Mouse (Mus musculus) ES-E14 (cell line): ENCODE data around the gene Rcbtb2. TPM values are rescaled to one million over a fixed set of nuclear protein-coding genes. Genes with fewer than 3 reads are reported as not detected.

Experiments
- DNase-seq: peaks from one replicate; pipeline ENCODE4 v3.0.0-alpha.2; 2013; ENCODE audit warnings: low read depth, low spot score
- H3K27ac ChIP-seq: 2 replicates; pipeline ENCODE4 v1.5.1; 2012; ENCODE audit warnings: low read depth, mild to moderate bottlenecking, low read length, moderate library complexity, mixed read lengths; ENCODE audit not compliant: poor library complexity, insufficient read depth, severe bottlenecking
- H3K36me3 ChIP-seq: 2 replicates; pipeline ENCODE4 v1.6.1; 2012; ENCODE audit warnings: mild to moderate bottlenecking, low read length, moderate library complexity, mixed read lengths; ENCODE audit not compliant: control insufficient read depth, poor library complexity, insufficient read depth, severe bottlenecking
- H3K4me1 ChIP-seq, 2 experiments: fragments of 150-350 bp in 1 of 2; sonication (generic) in 1 of 2; 2 replicates each; pipeline ENCODE4 v1.6.1; 2012; ENCODE audit warnings: low read length in 2 of 2, mild to moderate bottlenecking in 1 of 2, mixed read lengths in 1 of 2; ENCODE audit not compliant: control insufficient read depth in 2 of 2, insufficient read depth in 2 of 2, poor library complexity in 1 of 2
- H3K4me3 ChIP-seq, 2 experiments: fragments of 150-350 bp in 1 of 2; sonication (generic) in 1 of 2; 2 replicates each; pipeline ENCODE4 v1.5.1; 2012; ENCODE audit warnings: low read length in 2 of 2, low read depth in 1 of 2, mild to moderate bottlenecking in 1 of 2, mixed read lengths in 1 of 2; ENCODE audit not compliant: insufficient read depth in 1 of 2, poor library complexity in 1 of 2, severe bottlenecking in 1 of 2
- H3K9ac ChIP-seq: 2 replicates; pipeline ENCODE4 v1.6.1; 2012; ENCODE audit warnings: low read depth, mild to moderate bottlenecking, low read length, mixed read lengths; ENCODE audit not compliant: poor library complexity, insufficient read depth, severe bottlenecking
- H3K9me3 ChIP-seq: fragments of 150-350 bp; sonication (generic); 2 replicates; pipeline ENCODE4 v1.6.1; 2012; ENCODE audit warnings: low read depth, mild to moderate bottlenecking, low read length; ENCODE audit not compliant: control insufficient read depth, insufficient read depth
- CHD2 ChIP-seq: IDR thresholded peaks from 2 replicates; pipeline ENCODE4 v1.6.1; 2014; ENCODE audit warnings: mild to moderate bottlenecking, low read depth, low read length, inconsistent platforms
- HCFC1 ChIP-seq: IDR thresholded peaks from 2 replicates; pipeline ENCODE4 v1.6.1; 2012; ENCODE audit warnings: low read length, inconsistent platforms, borderline replicate concordance; ENCODE audit not compliant: insufficient read depth
- MAFK ChIP-seq: IDR thresholded peaks from 2 replicates; pipeline ENCODE4 v1.6.1; 2014; ENCODE audit warnings: mild to moderate bottlenecking, low read depth, low read length, inconsistent platforms; ENCODE audit not compliant: insufficient read depth
- ZC3H11A ChIP-seq: IDR thresholded peaks from 2 replicates; pipeline ENCODE4 v1.6.1; 2012; ENCODE audit warnings: low read depth, mild to moderate bottlenecking, inconsistent platforms, low read length, borderline replicate concordance
- ZNF384 ChIP-seq: IDR thresholded peaks from 2 replicates; pipeline ENCODE4 v1.6.1; 2012; ENCODE audit warnings: low read depth, low read length, inconsistent platforms
- in situ Hi-C, 2 experiments: fragments of 600-800 bp; cut with MboI; formaldehyde crosslinking; loops; one replicate each; pipeline ENCODE4 v1.15.1; 2025; ENCODE audit warnings: low sequenced_read_pairs in 2 of 2, inconsistent platforms in 1 of 2; ENCODE audit not compliant: unreplicated experiment in 2 of 2
- total RNA-seq: library from RNA; depleted of rRNA; stranded (reverse); fragments of 300-350 nt; gene quantifications from 2 replicates; pipeline ENCODE4 v1.2.3, GENCODE M21; 2012

Rcbtb2 gene
- total RNA-seq, 1 experiment: 11.2 TPM

- H3K4me3 ChIP-seq: no peak overlapping the region
- no peaks in the 10 kb centered on the region for H3K36me3 ChIP-seq
- in situ Hi-C loops: no loop called here
- no peaks in the 10 kb centered on the region for H3K9me3 ChIP-seq
- no peak overlapping the region for H3K9ac ChIP-seq
- no peaks in the 10 kb centered on the region for H3K4me1 ChIP-seq
- no peak overlapping the region for H3K27ac ChIP-seq
- no peak for TF ChIP-seq MAFK
- no peak for TF ChIP-seq ZNF384
- TF ChIP-seq CHD2: no peak
- no peak for TF ChIP-seq HCFC1
- no peak for TF ChIP-seq ZC3H11A
- DNase-seq: no peak
These were observed 9.1 kb downstream of the Rcbtb2 start for GRCm38 (mm10) chr14:73131856-73132410.

- no peak overlapping the region for H3K9ac ChIP-seq
- H3K27ac ChIP-seq: no peak overlapping the region
- H3K36me3 ChIP-seq: no peaks in the 10 kb centered on the region
- in situ Hi-C loops: no loop called here
- DNase-seq: no peak
- no peaks in the 10 kb centered on the region for H3K9me3 ChIP-seq
- H3K4me3 ChIP-seq: no peak overlapping the region
- no peaks in the 10 kb centered on the region for H3K4me1 ChIP-seq
- no peak for TF ChIP-seq ZC3H11A
- TF ChIP-seq HCFC1: no peak
- TF ChIP-seq CHD2: no peak
- TF ChIP-seq ZNF384: no peak
- TF ChIP-seq MAFK: no peak
These were observed 9.9 kb downstream of the Rcbtb2 start for GRCm38 (mm10) chr14:73132731-73133130.

DNA sequence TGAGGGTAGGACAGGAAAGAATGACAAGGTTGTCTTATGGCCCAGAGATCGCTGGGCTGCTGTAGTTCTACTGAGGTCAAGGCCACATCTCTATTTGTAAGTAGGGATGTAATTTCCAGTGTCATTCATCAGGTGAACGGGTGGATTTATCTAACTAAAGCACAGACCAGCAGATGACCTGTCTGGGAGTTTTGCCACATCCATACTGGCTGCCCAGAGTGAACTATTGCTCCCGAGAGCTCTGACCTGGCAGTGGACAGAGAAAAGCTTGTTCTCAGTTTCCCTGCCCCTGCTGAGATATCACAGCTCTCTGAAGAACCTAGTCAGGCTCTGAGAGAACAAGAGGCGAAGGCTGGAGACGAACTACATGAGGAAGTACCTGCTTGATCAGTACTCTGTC lies 14.4 kb downstream of the Rcbtb2 start:
- TF ChIP-seq HCFC1 (no peak), ZNF384 (no peak), ZC3H11A (no peak), MAFK (no peak), CHD2 (no peak)
- no peak for DNase-seq
- no peaks in the 10 kb centered on the region for H3K4me1 ChIP-seq
- H3K27ac ChIP-seq: no peak overlapping the region
- no peaks in the 10 kb centered on the region for H3K9me3 ChIP-seq
- no peaks in the 10 kb centered on the region for H3K36me3 ChIP-seq
- no peak overlapping the region for H3K4me3 ChIP-seq
- no peak overlapping the region for H3K9ac ChIP-seq
- in situ Hi-C loops: no loop called here

DNA sequence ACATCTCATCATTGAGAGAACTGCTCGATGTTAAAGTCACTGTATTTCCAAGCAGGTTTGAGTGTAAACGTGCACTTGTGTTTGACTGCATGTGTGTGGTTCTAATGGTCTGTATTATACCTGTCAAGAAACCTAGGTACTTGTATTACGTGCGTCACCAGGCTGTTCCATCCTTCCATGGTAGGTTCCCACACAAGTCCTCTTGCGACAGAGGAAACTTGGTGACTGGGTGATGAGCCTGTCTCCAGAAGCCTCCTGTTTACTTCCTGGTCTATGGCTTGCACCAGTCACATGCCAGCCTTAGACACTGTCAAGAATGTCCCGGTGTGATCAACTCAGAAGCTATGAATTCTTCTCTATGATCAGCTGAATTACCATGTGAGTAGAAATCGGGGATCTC lies 15.6 kb downstream of the Rcbtb2 start:
- DNase-seq: no peak
- H3K27ac ChIP-seq: no peak overlapping the region
- no peaks in the 10 kb centered on the region for H3K4me1 ChIP-seq
- no peaks in the 10 kb centered on the region for H3K9me3 ChIP-seq
- H3K36me3 ChIP-seq: no peaks in the 10 kb centered on the region
- no peak overlapping the region for H3K4me3 ChIP-seq
- H3K9ac ChIP-seq: no peak overlapping the region
- in situ Hi-C loops: no loop called here
- no peak for TF ChIP-seq ZC3H11A
- no peak for TF ChIP-seq CHD2
- TF ChIP-seq MAFK: no peak
- TF ChIP-seq HCFC1: no peak
- TF ChIP-seq ZNF384: no peak

GRCm38 (mm10) chr14:73139866-73140265 lies 17.0 kb downstream of the Rcbtb2 start:
- no peak for DNase-seq
- Histone ChIP-seq H3K36me3 (no peaks in the 10 kb centered on the region), H3K4me1 (no peaks in the 10 kb centered on the region), H3K4me3 (no peak overlapping the region), H3K9me3 (no peaks in the 10 kb centered on the region), H3K27ac (no peak overlapping the region), H3K9ac (no peak overlapping the region)
- TF ChIP-seq HCFC1 (no peak), CHD2 (no peak), MAFK (no peak), ZC3H11A (no peak), ZNF384 (no peak)
- in situ Hi-C loops: no loop called here
